Mouse (Mus musculus) brain, embryonic 14.5 days (tissue): ENCODE results near the gene Stard3.

Experiments used
- CTCF ChIP-seq: fragments of 200-500 bp; IDR thresholded peaks from 2 replicates; pipeline ENCODE4 v1.5.1; 2012; ENCODE audit warnings: inconsistent platforms, mild to moderate bottlenecking, moderate library complexity, borderline replicate concordance; ENCODE audit not compliant: insufficient read depth, insufficient read length; ENCODE audit errors: extremely low read depth
- POLR2A ChIP-seq: fragments of 200-500 bp; IDR thresholded peaks from 2 replicates; pipeline ENCODE4 v1.6.1; 2012; ENCODE audit warnings: mild to moderate bottlenecking, inconsistent platforms, borderline replicate concordance; ENCODE audit not compliant: poor library complexity, insufficient read depth, insufficient read length, severe bottlenecking; ENCODE audit errors: extremely low read depth

DNA sequence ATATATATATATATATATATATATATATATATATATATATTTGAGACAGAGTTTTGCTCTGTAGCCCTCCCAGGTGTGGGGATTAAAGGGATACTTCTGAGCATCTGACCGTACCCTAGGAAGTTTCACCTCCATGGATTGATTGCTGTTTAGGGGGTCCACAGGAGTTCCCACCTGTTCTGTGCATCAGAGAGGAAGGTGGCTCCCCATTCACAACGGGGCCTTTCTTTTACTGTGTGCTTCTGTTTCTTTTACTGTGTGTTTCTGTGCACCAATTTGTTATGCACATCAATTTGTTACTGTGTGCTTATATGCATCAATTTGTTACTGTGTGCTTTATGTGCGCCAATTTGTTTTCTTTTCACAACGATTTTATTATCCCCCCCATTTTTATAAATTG is 17.0 kb upstream of the Stard3 start:
- TF ChIP-seq POLR2A = no peak
- TF ChIP-seq CTCF = no peak
